Comparison of ENCODE assay signal across 7 mouse cellular contexts in genomic region chr5:110107581-110108304, GRCm38 (mm10). TPM values are rescaled to one million over a fixed set of nuclear protein-coding genes. Genes with fewer than 3 reads are reported as not detected.
DNase-seq lines count a peak whose midpoint lies in the region; ATAC-seq lines count a peak whose summit lies in the region.

Gtpbp6 (minus strand) TSS chr5:110108197.

- no peaks in the 10 kb centered on the region for H3K27me3 ChIP-seq in intestine, embryonic 16.5 days (replicated peaks; ENCODE audit: control insufficient read depth, insufficient read depth, low read length)
- H3K27me3 ChIP-seq in midbrain, embryonic 11.5 days (ENCODE audit: control insufficient read depth, insufficient read depth, low read length) = no peaks in the 10 kb centered on the region

- peak within 1 kb of the TSS; percentile 96 for H3K9ac ChIP-seq in intestine, embryonic 16.5 days (ENCODE audit: low read depth, low read length)
- H3K9ac ChIP-seq in midbrain, embryonic 11.5 days (ENCODE audit: low read length) = peak within 1 kb of the TSS; percentile 67

- peak within 1 kb of the TSS; percentile 88 for H3K4me3 ChIP-seq in intestine, embryonic 16.5 days (ENCODE audit: low read length)
- H3K4me3 ChIP-seq in midbrain, embryonic 11.5 days (ENCODE audit: low read depth, low read length) = peak within 1 kb of the TSS; percentile 64

- peak; percentile 96 for DNase-seq in adrenal gland, adult 8-10 months
- peak; percentile 94 for DNase-seq in embryo, embryonic 9.5 days (ENCODE audit: extremely low spot score)
- DNase-seq in gastrocnemius, postnatal 4 days (ENCODE audit: low spot score in 2 of 2) = peak; percentile 91 to 97
- DNase-seq in left cerebral cortex, postnatal 36 days (ENCODE audit: low spot score in 2 of 2) = peak; percentile 94 to 96
- peak; percentile 99 for DNase-seq in midbrain, embryonic 11.5 days (ENCODE audit: low spot score, missing footprints)
- peak; percentile 97 for DNase-seq in skeletal muscle tissue, adult 2 months (ENCODE audit: low read depth, low spot score)

- WGBS in intestine, embryonic 16.5 days = under 1% methylated on average over 71 of the region's 71 CpGs
- under 1% methylated on average over 69 of the region's 71 CpGs for WGBS in midbrain, embryonic 11.5 days

- ATAC-seq in intestine, embryonic 16.5 days = peak; percentile 92
- peak; percentile 86 for ATAC-seq in midbrain, embryonic 11.5 days (ENCODE audit: low FRiP score)

- intact Hi-C loops in left cerebral cortex, postnatal 36 days (cut with DNase I) = loop anchor here (1.0 to 10.0 kb wide), 3 partner anchors 12 to 1743 kb away; partner anchors contain the start of genes Crlf2 and Gm42517

- peaks cover 37% of the 10 kb centered on the region for H3K36me3 ChIP-seq in intestine, embryonic 16.5 days (ENCODE audit: control insufficient read depth, insufficient read depth, low read length)
- H3K36me3 ChIP-seq in midbrain, embryonic 11.5 days (ENCODE audit: control insufficient read depth, insufficient read depth, low read length) = peaks cover 25% of the 10 kb centered on the region; the same call in 1 of the 2 replicates

- peak within 1 kb of the TSS; percentile 99 for H3K27ac ChIP-seq in intestine, embryonic 16.5 days (ENCODE audit: low read length)
- H3K27ac ChIP-seq in midbrain, embryonic 11.5 days (ENCODE audit: low read depth, low read length) = peak within 1 kb of the TSS; percentile 86

- H3K4me2 ChIP-seq in intestine, embryonic 16.5 days (ENCODE audit: low read depth, low read length) = peak within 1 kb of the TSS; percentile 87
- H3K4me2 ChIP-seq in midbrain, embryonic 11.5 days = peak within 1 kb of the TSS; percentile 84

- H3K4me1 ChIP-seq in intestine, embryonic 16.5 days (ENCODE audit: control insufficient read depth, insufficient read depth, low read length) = peaks cover 6% of the 10 kb centered on the region; the same call in 1 of the 2 replicates
- H3K4me1 ChIP-seq in midbrain, embryonic 11.5 days (ENCODE audit: control insufficient read depth, insufficient read depth, low read length) = peaks cover 7% of the 10 kb centered on the region; the same call in 1 of the 2 replicates

- H3K9me3 ChIP-seq in intestine, embryonic 16.5 days (ENCODE audit: control insufficient read depth, low read length) = no peaks in the 10 kb centered on the region
- no peaks in the 10 kb centered on the region for H3K9me3 ChIP-seq in midbrain, embryonic 11.5 days (ENCODE audit: control insufficient read depth, low read length)

RNA-seq across cellular contexts. Expression of gene Gtpbp6, which starts in this region (rescaled TPM):
- total RNA-seq in adrenal gland, adult 8-10 months (2022) = 10 to 100 TPM; 58.4 to 73.9 (median 65.9) TPM
- total RNA-seq in gastrocnemius, postnatal 4 days (2021) = 10 to 100 TPM; 24.5 to 29.1 TPM
- 28.3 and 29.6 TPM in 2 replicates for polyA plus RNA-seq in intestine, embryonic 16.5 days (2015; fragmentation: Nextera tagmentation; extraction: Ambion mirVana)
- total RNA-seq in left cerebral cortex, postnatal 36 days (2021) = 10 to 100 TPM; 85.4 to 88.5 TPM
- 23.9 and 24.7 TPM in 2 replicates for polyA plus RNA-seq in midbrain, embryonic 11.5 days (2014; fragmentation: Nextera tagmentation; extraction: Ambion mirVana)

Comparison
In these comparisons a context has a peak if more than half of its experiments do, and no peak if none do; other contexts are left out.
1. Peak in every context shown above with its lines: DNase-seq, ATAC-seq, H3K4me3 ChIP-seq and H3K27ac ChIP-seq.